Mouse (Mus musculus) small intestine, adult 2 months (tissue): ENCODE measurements around the gene Fam131c.

Source experiments
- CTCF ChIP-seq: fragments of 200-500 bp; IDR thresholded peaks from 2 replicates; pipeline ENCODE4 v1.5.1; 2012; ENCODE audit warnings: low read depth, mild to moderate bottlenecking, control low read depth, inconsistent platforms, low read length, moderate library complexity, mixed read lengths; ENCODE audit not compliant: insufficient replicate concordance, insufficient read length; ENCODE audit errors: extremely low read depth
- POLR2A ChIP-seq: fragments of 200-500 bp; IDR thresholded peaks from 2 replicates; pipeline ENCODE4 v1.6.1; 2012; ENCODE audit warnings: low read depth, mild to moderate bottlenecking, control low read depth, inconsistent platforms, low read length, moderate library complexity

DNA sequence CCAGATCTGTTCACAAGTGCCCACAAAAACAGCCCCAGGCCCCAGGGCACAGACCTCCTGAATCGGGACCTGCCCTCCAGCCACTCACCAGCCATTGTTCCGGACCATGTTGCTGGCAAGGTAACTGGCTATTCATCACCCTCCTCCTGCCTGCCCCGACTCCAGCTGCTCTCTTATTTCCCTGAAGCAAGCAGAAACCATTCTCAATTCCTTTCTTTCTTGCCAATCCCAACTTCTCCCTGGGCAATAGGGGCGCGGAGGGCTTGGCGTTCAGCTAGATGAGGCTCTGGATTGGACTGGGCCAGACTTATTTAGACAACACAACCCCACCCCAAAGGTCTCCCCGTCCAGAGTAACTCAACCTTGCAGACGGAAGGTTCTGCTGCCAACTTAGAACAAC, 11.7 kb downstream of the Fam131c start:
- TF ChIP-seq CTCF, result no peak
- TF ChIP-seq POLR2A, result no peak
